Mouse (Mus musculus): Measurements from ENCODE around the gene Ltb4r2. TPM values are rescaled to one million over a fixed set of nuclear protein-coding genes. Genes with fewer than 3 reads are reported as not detected.

Gene Ltb4r2
- total RNA-seq, 2 experiments from 2014 or later = not detected

DNA sequence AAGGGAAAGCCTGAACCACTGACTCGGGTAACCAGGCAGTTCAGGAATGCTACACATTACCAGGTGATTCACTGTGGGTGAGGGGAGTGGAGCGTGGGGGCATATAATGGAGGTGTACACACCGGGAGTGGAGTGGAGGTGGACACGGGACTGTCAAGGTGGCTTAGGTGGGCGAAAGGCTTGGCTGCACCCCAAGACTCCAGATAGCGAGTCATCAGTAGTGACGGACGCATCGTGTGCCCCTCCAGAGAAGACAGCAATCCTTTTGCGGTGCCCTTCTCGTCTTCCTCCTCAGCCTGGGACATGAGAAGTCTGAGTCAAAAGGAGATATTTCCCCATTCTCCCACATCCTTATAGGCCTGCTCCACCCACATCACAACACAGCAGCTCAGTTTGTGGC, 16.6 kb downstream of the Ltb4r2 start:
- ATAC-seq (replicated peaks; ENCODE audit: low FRiP score, poor library complexity, severe bottlenecking) = no peak

DNA sequence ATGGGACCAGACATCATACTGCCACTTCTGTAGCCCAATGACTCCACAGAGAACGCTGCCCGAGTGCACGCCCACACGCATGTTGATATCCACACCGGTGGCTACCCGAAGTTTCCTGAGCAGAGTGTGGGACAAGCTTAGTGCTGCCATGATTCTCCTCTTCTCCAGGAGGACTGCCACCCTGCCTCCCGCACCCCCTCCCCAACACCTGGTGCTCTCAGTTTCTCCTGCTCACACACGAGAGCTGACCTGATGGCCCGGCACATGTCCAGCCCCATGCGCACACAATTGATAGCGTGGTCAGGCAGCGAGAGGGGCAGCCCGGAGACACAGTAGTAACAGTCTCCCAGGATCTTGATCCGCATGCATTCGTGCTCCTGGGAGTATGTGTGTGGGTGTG, 17.5 kb downstream of the Ltb4r2 start:
- no peak for ATAC-seq (replicated peaks; ENCODE audit: low FRiP score, poor library complexity, severe bottlenecking)

DNA sequence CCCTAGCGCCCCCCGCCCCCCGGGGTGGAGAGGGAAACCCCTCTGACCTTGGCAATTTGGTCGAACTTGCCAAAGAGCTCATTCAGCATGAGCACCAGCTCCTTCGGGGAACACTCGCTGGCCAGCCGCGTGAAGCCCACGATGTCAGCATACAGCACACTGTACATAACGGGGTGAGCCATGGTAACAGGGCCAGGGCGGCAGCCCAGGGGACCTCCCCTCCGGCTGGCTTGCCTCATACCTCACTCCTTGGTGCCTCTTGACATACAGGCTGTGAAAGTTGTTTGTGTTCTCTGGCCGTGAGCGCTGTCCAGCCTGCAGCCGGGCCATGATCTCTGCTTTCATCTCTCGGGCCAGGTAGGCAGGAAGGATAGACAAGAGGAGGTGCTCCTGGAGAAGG, 18.4 kb downstream of the Ltb4r2 start:
- no peak for ATAC-seq (replicated peaks; ENCODE audit: low FRiP score, poor library complexity, severe bottlenecking)

DNA sequence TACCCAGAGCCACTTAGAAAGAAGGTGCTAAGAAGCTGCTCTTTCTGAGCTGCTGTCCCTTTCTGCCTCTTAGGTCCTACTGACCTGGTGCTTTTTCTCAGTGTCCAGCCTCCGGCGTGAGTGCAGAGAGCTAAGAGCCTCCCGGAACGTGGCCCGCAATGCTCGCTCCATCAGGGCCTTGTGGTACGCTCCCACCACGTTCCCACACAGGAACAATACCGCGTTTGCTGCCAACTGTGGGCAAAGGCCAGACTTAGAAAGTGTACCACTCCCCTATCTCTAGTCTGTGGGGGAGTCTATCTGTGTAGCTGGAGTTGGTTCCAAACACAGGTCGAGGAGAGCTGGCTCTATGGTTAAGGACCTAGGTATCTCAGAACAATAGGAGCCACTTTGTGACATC, 19.5 kb downstream of the Ltb4r2 start:
- ATAC-seq (replicated peaks; ENCODE audit: low FRiP score, poor library complexity, severe bottlenecking) = no peak

DNA sequence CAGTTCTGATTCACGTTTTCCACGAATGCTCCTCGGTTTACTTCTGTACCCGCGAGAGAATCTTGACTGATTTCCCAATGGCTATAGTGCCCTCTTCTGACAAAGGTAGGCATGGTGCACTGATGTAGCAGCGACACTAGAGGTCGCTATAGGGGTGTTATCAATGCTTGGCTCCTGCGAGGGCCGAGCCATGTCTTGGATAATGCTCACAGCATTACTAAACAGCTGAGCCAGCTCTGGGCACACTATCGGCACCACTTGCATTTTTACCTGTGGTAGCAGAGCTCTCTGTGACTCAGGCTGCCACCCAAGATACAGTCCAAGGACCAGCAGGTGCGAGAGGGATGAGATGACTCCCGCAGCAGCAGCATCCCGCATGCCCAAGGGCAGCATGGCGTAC, 20.1 kb downstream of the Ltb4r2 start:
- no peak for ATAC-seq (replicated peaks; ENCODE audit: low FRiP score, poor library complexity, severe bottlenecking)

DNA sequence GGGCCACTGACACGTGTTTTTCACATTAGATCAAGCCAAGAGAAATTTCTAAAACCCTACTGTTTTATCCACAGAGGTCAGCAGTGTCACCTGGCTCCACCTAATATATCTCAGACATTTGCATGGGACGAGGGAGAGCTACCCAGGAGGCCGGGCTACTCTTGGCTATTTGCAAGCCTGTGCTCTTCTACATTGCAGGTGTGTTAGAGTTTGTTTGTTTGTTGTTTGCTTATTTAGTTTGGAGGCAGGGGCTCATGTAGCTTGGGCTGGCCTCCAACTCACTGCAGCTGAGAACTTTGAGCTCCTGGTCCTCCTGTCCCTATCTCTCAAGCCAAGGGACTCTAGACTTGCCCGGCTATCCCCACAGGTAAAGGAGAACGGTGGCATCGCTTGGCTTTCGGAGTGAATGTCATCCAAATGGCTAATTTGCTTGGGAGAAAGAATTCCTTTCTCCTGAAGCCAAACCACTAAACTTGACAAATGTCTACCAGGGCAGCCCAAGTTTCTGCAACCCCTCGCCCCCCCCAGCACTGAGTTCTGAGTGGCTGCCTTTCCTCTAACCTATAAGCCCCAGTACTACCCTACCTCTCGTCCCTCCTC, 21.2 kb downstream of the Ltb4r2 start:
- ATAC-seq (replicated peaks; ENCODE audit: low FRiP score, poor library complexity, severe bottlenecking) = no peak

DNA sequence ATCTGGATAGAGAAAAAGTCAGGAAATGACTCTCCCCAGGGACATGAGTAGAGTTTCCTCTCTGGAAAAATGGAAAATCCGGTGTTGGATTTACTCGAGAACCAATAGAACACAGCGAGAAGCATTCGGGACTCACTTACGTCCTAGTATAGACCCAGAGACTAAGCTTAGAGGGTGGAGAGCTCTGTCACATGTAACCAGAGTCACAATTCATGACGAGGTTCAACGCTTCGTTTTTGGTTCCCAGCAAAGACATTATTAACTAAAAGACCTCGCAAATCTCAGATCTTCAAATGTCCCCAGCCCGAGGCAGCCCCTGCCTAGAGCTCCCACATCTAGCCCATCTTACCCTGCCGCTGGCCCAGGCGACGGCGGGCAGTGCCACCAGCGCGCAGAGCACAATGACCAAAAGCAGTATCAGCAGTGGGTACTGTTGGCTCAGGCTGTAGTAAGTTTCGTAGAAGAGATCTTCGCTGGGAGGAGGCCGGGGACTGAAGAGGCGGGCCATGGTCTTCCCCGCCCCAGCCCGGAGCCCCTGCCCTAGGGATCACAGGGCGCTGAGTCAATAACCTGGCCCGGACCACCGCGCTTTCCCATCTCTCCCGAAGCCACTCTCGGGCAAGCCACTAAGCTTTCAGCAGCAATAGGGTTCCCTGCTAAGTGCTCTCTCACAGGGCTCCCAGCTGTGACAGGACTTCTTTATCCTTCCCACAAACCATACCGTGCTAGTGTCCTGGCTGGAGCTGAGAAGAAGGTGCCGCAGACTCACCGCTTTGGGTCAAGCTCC, 22.1 kb downstream of the Ltb4r2 start:
- no peak for ATAC-seq (replicated peaks; ENCODE audit: low FRiP score, poor library complexity, severe bottlenecking)

DNA sequence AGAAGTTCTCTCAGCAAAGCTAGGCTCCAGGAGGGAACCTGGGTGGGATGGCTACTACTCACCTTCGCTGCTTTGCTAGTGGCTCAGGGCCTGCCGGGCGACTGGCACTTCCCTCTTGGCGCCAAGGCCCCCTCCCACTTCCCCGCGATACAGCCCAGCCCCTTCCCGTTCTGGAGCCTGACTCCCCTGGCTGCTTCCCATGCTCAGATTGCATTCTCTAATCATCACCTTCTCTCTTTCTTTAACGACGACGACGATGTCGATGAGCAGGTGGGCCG, 22.7 kb downstream of the Ltb4r2 start, which contains the start of gene Adcy4:
TSS of gene Adcy4 (minus strand) at position 138 of the 278 bp plus-strand sequence.
- no peak for ATAC-seq (replicated peaks; ENCODE audit: low FRiP score, poor library complexity, severe bottlenecking)

DNA sequence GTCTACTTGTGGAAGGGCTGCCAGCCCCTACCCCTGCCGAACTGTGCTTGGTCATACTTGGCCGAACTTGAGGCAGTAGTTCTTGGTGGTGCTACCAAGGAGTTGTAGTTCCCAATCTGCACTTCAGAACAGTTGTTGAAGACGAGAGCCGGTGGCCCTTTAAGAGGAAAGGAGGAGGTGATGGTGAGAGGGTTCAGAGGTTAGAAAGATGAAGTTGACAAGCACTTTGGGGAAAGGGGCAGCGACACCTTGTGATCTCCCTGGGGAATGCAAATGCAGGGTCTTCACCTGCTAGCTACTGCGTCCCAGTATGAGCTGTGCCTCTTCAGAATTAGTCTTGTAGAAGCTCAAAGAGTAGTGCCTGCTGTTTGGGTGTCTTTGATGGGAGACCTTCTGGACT, 24.0 kb downstream of the Ltb4r2 start:
- ATAC-seq (replicated peaks; ENCODE audit: low FRiP score, poor library complexity, severe bottlenecking) = no peak

DNA sequence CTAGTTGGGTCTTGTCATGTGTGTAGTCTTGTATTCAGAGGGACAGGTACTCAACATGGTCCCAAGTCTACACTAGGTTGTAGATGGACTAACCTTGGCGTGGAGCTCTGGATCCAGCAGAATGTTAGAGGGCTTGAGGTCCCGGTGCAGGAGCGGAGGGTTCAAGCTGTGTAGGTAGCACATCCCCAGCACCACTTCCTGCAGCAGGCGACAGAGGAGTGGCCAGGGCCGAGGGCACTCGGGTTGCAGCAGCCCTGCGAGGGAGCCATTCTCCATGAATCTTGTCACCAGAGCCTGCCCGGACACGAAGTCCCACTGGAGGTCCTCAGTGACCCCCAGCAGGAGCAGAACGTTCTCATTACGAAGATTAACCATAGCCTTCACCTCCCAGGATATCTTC, 26.5 kb downstream of the Ltb4r2 start:
- ATAC-seq (replicated peaks; ENCODE audit: low FRiP score, poor library complexity, severe bottlenecking) = no peak

DNA sequence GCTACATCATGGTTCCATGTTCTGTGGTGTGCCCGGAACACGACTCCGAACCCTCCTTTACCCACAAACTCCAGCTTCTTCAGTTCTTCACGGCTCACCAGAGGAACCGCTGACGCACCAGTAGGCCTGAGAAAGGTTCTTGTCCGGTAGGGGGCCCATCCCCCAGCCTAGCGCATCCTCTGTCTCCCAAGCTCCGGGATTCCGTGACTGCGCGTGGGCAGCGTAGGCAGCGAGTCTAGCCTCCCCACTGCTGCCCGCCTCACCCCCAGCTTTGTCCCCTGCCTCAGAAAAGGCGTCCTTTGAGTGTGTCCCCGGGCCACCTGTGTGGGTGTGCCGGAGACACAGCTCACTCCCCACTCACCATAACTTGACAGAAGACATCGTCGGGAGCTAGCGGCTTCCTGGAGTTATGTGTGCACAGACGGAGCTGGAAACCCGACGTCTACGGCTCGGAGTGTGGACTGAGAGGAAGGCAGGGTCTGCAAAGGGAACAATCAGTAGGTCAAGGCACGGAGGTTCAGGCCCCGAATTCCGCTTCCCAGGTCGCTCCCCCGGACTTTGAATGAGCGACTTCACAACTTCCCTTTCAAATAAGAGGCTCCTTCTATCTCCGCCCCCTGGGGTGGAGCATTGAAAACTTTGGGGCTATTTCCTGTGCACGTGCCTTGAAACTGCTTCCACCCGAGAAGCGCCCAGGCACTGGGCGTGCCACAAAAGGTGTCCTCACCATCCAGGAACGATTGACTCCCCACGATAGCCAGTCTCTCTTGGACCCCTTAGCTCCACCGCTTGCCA, 27.2 kb downstream of the Ltb4r2 start, which contains the start of gene Ripk3:
TSS of gene Ripk3 (minus strand) at position 610 of the 795 bp plus-strand sequence.
- no peak for ATAC-seq (replicated peaks; ENCODE audit: low FRiP score, poor library complexity, severe bottlenecking)

DNA sequence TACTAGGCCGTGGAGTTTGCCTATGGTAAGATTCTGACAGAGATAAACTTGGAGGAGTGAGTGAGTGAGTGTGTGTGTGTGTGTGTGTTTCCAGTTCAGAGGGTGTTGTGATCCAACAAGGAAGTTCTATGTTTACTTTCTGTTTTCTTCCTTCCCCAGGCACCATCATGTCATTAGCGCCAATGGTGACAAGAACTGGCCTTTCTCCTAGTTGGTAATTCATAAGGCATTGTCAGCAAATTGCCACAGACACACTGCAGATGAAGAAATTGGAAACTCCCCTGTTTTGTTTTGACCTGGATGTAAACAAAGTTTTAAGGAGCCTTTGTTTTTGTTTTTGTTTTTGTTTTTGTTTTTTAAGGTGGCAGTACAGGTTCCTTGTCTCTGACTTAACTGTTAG, 32.2 kb downstream of the Ltb4r2 start:
- ATAC-seq (replicated peaks; ENCODE audit: low FRiP score, poor library complexity, severe bottlenecking) = no peak

DNA sequence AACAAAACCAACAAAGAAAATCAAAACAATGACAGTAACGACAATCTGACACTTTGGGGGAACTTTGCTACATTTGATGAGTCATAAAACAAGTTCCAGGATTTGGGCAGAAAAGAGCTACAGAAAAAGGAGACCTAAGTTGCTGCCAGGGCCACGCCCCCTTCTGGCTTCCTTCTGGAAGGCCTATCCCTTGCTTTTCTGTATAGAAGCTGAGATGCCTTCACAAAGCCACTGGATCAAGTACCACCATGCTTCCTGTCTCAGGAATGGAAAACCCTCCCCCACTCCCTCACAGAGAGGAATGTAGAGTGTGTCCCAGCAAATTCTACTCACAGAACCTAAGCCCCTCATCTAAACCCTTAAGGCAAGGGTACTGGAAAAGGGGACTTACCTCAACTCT, 32.7 kb downstream of the Ltb4r2 start:
- ATAC-seq (replicated peaks; ENCODE audit: low FRiP score, poor library complexity, severe bottlenecking) = no peak

DNA sequence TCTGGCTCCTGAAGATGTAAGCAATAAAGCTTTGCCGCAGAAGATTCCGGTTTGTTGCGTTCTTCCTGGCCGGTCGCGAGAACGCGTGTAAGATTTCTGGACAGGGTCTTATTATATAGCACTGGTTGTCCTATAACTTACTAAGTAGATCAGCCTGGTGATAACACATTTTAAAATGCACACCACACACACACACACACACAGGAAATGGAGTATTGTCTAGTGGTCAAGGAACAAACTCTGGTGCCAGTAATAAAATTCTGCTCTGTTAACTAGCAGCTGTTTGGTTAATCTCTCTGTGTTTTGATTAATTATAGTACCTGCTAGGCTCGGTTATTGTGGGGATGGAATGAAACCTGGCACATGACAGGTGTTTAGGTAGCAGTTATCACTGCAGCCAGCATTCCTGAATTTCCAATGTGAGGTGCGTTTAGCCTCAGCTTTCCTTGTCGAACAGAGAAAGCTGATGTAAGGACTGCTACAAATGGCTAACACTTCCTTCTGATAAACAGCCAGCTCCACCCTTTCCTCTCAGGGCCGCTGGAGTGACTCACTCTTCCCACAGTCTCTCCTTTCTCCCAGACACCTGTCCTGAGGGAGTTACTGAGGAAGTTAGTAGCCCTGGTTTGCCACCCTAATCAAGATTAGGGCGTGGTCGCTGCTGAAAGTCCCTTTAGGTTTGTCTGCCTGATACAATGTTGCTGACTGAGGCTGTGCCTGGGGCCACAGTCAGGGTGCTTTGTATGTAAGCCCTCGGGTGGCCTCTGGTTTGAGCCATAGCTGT, 34.3 kb downstream of the Ltb4r2 start:
- no peak for ATAC-seq (replicated peaks; ENCODE audit: low FRiP score, poor library complexity, severe bottlenecking)

Other genes with a start within 250 kb of the Ltb4r2 start
Only the 30 nearest of the 34 such genes appear.
- gene Fitm1, start 185.8 kb upstream of the Ltb4r2 start, total RNA-seq (2015; ENCODE audit: low replicate concordance) = not detected in 2 replicates
- not detected in 2 replicates for gene Fitm1, start 185.8 kb upstream of the Ltb4r2 start, total RNA-seq (2017; ENCODE audit: low replicate concordance)
- 287 and 391 TPM in 2 replicates for gene Psme1, start 183.3 kb upstream of the Ltb4r2 start, total RNA-seq (2015; ENCODE audit: low replicate concordance)
- 37.7 and 64.8 TPM in 2 replicates for gene Psme1, start 183.3 kb upstream of the Ltb4r2 start, total RNA-seq (2017; ENCODE audit: low replicate concordance)
- gene Emc9, start 176.1 kb upstream of the Ltb4r2 start, total RNA-seq (2015; ENCODE audit: low replicate concordance) = 11.7 and 19.8 TPM in 2 replicates
- gene Emc9, start 176.1 kb upstream of the Ltb4r2 start, total RNA-seq (2017; ENCODE audit: low replicate concordance) = 3.3 and 14.8 TPM in 2 replicates
- 112 and 141 TPM in 2 replicates for gene Psme2, start 170.3 kb upstream of the Ltb4r2 start, total RNA-seq (2015; ENCODE audit: low replicate concordance)
- 45.1 and 109 TPM in 2 replicates for gene Psme2, start 170.3 kb upstream of the Ltb4r2 start, total RNA-seq (2017; ENCODE audit: low replicate concordance)
- 20.2 and 22.2 TPM in 2 replicates for gene Rnf31, start 169.7 kb upstream of the Ltb4r2 start, total RNA-seq (2015; ENCODE audit: low replicate concordance)
- 31.8 and 34.7 TPM in 2 replicates for gene Rnf31, start 169.7 kb upstream of the Ltb4r2 start, total RNA-seq (2017; ENCODE audit: low replicate concordance)
- gene Irf9, start 157.9 kb upstream of the Ltb4r2 start, total RNA-seq (2015; ENCODE audit: low replicate concordance) = 70.8 and 89.0 TPM in 2 replicates
- gene Irf9, start 157.9 kb upstream of the Ltb4r2 start, total RNA-seq (2017; ENCODE audit: low replicate concordance) = 87.4 and 106 TPM in 2 replicates
- 6.5 TPM in 1 of 2 replicates, not detected in the other for gene Rec8, start 143.4 kb upstream of the Ltb4r2 start, total RNA-seq (2015; ENCODE audit: low replicate concordance)
- gene Rec8, start 143.4 kb upstream of the Ltb4r2 start, total RNA-seq (2017; ENCODE audit: low replicate concordance) = 1.4 and 7.7 TPM in 2 replicates
- 29.9 and 46.5 TPM in 2 replicates for gene Ipo4, start 125.5 kb upstream of the Ltb4r2 start, total RNA-seq (2015; ENCODE audit: low replicate concordance)
- gene Ipo4, start 125.5 kb upstream of the Ltb4r2 start, total RNA-seq (2017; ENCODE audit: low replicate concordance) = 18.1 and 53.9 TPM in 2 replicates
- 12.3 and 17.2 TPM in 2 replicates for gene Gm49378, start 123.5 kb upstream of the Ltb4r2 start, total RNA-seq (2015; ENCODE audit: low replicate concordance)
- gene Gm49378, start 123.5 kb upstream of the Ltb4r2 start, total RNA-seq (2017; ENCODE audit: low replicate concordance) = 3.5 and 7.0 TPM in 2 replicates
- 39.8 and 58.4 TPM in 2 replicates for gene Tm9sf1, start 117.6 kb upstream of the Ltb4r2 start, total RNA-seq (2015; ENCODE audit: low replicate concordance)
- 47.0 and 64.3 TPM in 2 replicates for gene Tm9sf1, start 117.6 kb upstream of the Ltb4r2 start, total RNA-seq (2017; ENCODE audit: low replicate concordance)
- gene Tssk4, start 111.2 kb upstream of the Ltb4r2 start, total RNA-seq (2015; ENCODE audit: low replicate concordance) = 6.5 TPM in 1 of 2 replicates, not detected in the other
- 1.3 and 2.5 TPM in 2 replicates for gene Tssk4, start 111.2 kb upstream of the Ltb4r2 start, total RNA-seq (2017; ENCODE audit: low replicate concordance)
- gene Mdp1, start 100.9 kb upstream of the Ltb4r2 start, total RNA-seq (2015; ENCODE audit: low replicate concordance) = 14.3 and 20.5 TPM in 2 replicates
- gene Mdp1, start 100.9 kb upstream of the Ltb4r2 start, total RNA-seq (2017; ENCODE audit: low replicate concordance) = 2.3 and 14.9 TPM in 2 replicates
- gene Gmpr2, start 89.5 kb upstream of the Ltb4r2 start, total RNA-seq (2015; ENCODE audit: low replicate concordance) = 1.7 and 3.6 TPM in 2 replicates
- 9.0 and 14.1 TPM in 2 replicates for gene Gmpr2, start 89.5 kb upstream of the Ltb4r2 start, total RNA-seq (2017; ENCODE audit: low replicate concordance)
- gene Nedd8, start 89.3 kb upstream of the Ltb4r2 start, total RNA-seq (2015; ENCODE audit: low replicate concordance) = 105 and 189 TPM in 2 replicates
- 102 and 138 TPM in 2 replicates for gene Nedd8, start 89.3 kb upstream of the Ltb4r2 start, total RNA-seq (2017; ENCODE audit: low replicate concordance)
- gene Tinf2, start 79.6 kb upstream of the Ltb4r2 start, total RNA-seq (2015; ENCODE audit: low replicate concordance) = 39.6 and 50.7 TPM in 2 replicates
- gene Tinf2, start 79.6 kb upstream of the Ltb4r2 start, total RNA-seq (2017; ENCODE audit: low replicate concordance) = 31.5 and 57.4 TPM in 2 replicates
- 1.4 and 4.6 TPM in 2 replicates for gene Tgm1, start 47.5 kb upstream of the Ltb4r2 start, total RNA-seq (2015; ENCODE audit: low replicate concordance)
- 1.8 TPM in 1 of 2 replicates, not detected in the other for gene Tgm1, start 47.5 kb upstream of the Ltb4r2 start, total RNA-seq (2017; ENCODE audit: low replicate concordance)
- 2.9 and 6.3 TPM in 2 replicates for gene Rabggta, start 39.2 kb upstream of the Ltb4r2 start, total RNA-seq (2015; ENCODE audit: low replicate concordance)
- 6.0 TPM in 1 of 2 replicates, not detected in the other for gene Rabggta, start 39.2 kb upstream of the Ltb4r2 start, total RNA-seq (2017; ENCODE audit: low replicate concordance)
- 6.7 and 39.3 TPM in 2 replicates for gene Dhrs1, start 15.7 kb upstream of the Ltb4r2 start, total RNA-seq (2015; ENCODE audit: low replicate concordance)
- gene Dhrs1, start 15.7 kb upstream of the Ltb4r2 start, total RNA-seq (2017; ENCODE audit: low replicate concordance) = 0.76 and 10.4 TPM in 2 replicates
- 5.9 and 8.6 TPM in 2 replicates for gene Nop9, start 15.7 kb upstream of the Ltb4r2 start, total RNA-seq (2015; ENCODE audit: low replicate concordance)
- gene Nop9, start 15.7 kb upstream of the Ltb4r2 start, total RNA-seq (2017; ENCODE audit: low replicate concordance) = 7.2 and 11.7 TPM in 2 replicates
- not detected in 2 replicates for gene Cideb, start 3.0 kb upstream of the Ltb4r2 start, total RNA-seq (2015; ENCODE audit: low replicate concordance)
- gene Cideb, start 3.0 kb upstream of the Ltb4r2 start, total RNA-seq (2017; ENCODE audit: low replicate concordance) = not detected in 2 replicates
- 8.8 and 11.9 TPM in 2 replicates for gene Ltb4r1, start 4.5 kb downstream of the Ltb4r2 start, total RNA-seq (2015; ENCODE audit: low replicate concordance)
- gene Ltb4r1, start 4.5 kb downstream of the Ltb4r2 start, total RNA-seq (2017; ENCODE audit: low replicate concordance) = 2.8 and 8.9 TPM in 2 replicates
- not detected in 2 replicates for gene Adcy4, start 22.7 kb downstream of the Ltb4r2 start, total RNA-seq (2015; ENCODE audit: low replicate concordance)
- not detected in 2 replicates for gene Adcy4, start 22.7 kb downstream of the Ltb4r2 start, total RNA-seq (2017; ENCODE audit: low replicate concordance)
- 18.4 and 28.1 TPM in 2 replicates for gene Ripk3, start 27.4 kb downstream of the Ltb4r2 start, total RNA-seq (2015; ENCODE audit: low replicate concordance)
- 2.3 and 33.1 TPM in 2 replicates for gene Ripk3, start 27.4 kb downstream of the Ltb4r2 start, total RNA-seq (2017; ENCODE audit: low replicate concordance)
- gene Nfatc4, start 61.7 kb downstream of the Ltb4r2 start, total RNA-seq (2015; ENCODE audit: low replicate concordance) = not detected in 2 replicates
- gene Nfatc4, start 61.7 kb downstream of the Ltb4r2 start, total RNA-seq (2017; ENCODE audit: low replicate concordance) = not detected in 2 replicates
- under 0.01 and 4.2 TPM in 2 replicates for gene Nynrin, start 92.6 kb downstream of the Ltb4r2 start, total RNA-seq (2015; ENCODE audit: low replicate concordance)
- gene Nynrin, start 92.6 kb downstream of the Ltb4r2 start, total RNA-seq (2017; ENCODE audit: low replicate concordance) = 0.26 and 0.45 TPM in 2 replicates
- gene Cbln3, start 123.0 kb downstream of the Ltb4r2 start, total RNA-seq (2015; ENCODE audit: low replicate concordance) = 0.42 TPM in 1 of 2 replicates, not detected in the other
- not detected in 2 replicates for gene Cbln3, start 123.0 kb downstream of the Ltb4r2 start, total RNA-seq (2017; ENCODE audit: low replicate concordance)
- 3.2 and 3.8 TPM in 2 replicates for gene Khnyn, start 123.5 kb downstream of the Ltb4r2 start, total RNA-seq (2015; ENCODE audit: low replicate concordance)
- gene Khnyn, start 123.5 kb downstream of the Ltb4r2 start, total RNA-seq (2017; ENCODE audit: low replicate concordance) = 5.0 and 8.1 TPM in 2 replicates
- gene Sdr39u1, start 138.9 kb downstream of the Ltb4r2 start, total RNA-seq (2015; ENCODE audit: low replicate concordance) = 5.4 and 5.9 TPM in 2 replicates
- gene Sdr39u1, start 138.9 kb downstream of the Ltb4r2 start, total RNA-seq (2017; ENCODE audit: low replicate concordance) = 0.64 TPM in 1 of 2 replicates, not detected in the other
- gene Cma1, start 183.2 kb downstream of the Ltb4r2 start, total RNA-seq (2015; ENCODE audit: low replicate concordance) = not detected in 2 replicates
- gene Cma1, start 183.2 kb downstream of the Ltb4r2 start, total RNA-seq (2017; ENCODE audit: low replicate concordance) = not detected in 2 replicates
- gene Cma2, start 189.6 kb downstream of the Ltb4r2 start, total RNA-seq (2015; ENCODE audit: low replicate concordance) = not detected in 2 replicates
- not detected in 2 replicates for gene Cma2, start 189.6 kb downstream of the Ltb4r2 start, total RNA-seq (2017; ENCODE audit: low replicate concordance)

All from erythroid progenitor cell, adult 5-6 weeks (primary cell).